ENCODE assay signal across 13 mouse cellular contexts in the genomic region with DNA sequence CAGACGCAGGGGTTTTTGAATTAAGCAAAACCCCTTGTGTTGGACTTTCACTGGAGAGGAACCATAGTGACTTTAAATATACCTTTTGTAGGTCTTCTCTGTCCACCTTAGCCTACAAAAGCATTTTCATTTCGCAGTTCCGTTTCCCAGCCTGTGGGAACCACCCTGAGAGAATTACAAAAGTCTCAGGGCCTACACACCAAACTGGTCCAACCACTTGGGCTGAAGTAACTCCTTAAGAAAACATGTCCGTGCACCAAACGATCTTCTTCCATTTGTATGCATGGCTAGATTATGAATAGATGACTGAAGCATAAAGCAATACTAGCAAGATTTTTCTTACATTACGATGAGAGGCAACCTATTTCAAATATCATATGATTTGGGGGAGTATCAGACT.
"Had no signal": no experiment of that assay in that cellular context is flagged by ENCODE, and none has a peak within 500 bp of the region (broad histone marks: within the 10 kb centered on the region; RNA-seq: fewer than 3 reads in every experiment).

No protein-coding gene starts in this region.

- H3K27me3 ChIP-seq: liver, embryonic 15.5 days; megakaryocyte, embryonic 14.5 days had no signal

- DNase-seq: kidney, adult 8-10 months; kidney, postnatal 25 days; right cerebral cortex, postnatal 14 days; thymus, adult 18-20 months; thymus, postnatal 14 days had no signal

- ATAC-seq: intestine, postnatal 0 days had no signal

- H3K4me2 ChIP-seq: liver, embryonic 11.5 days; liver, embryonic 15.5 days; midbrain, embryonic 11.5 days had no signal

- H3K9me3 ChIP-seq: limb, embryonic 10.5 days; liver, embryonic 15.5 days had no signal

- H3K27ac ChIP-seq: layer of hippocampus, adult 2 months; limb, embryonic 10.5 days; liver, embryonic 15.5 days; macrophage had no signal

- H3K4me1 ChIP-seq: liver, embryonic 15.5 days had no signal

- H3K4me3 ChIP-seq: layer of hippocampus, adult 2 months; limb, embryonic 10.5 days; liver, embryonic 15.5 days; megakaryocyte, embryonic 14.5 days had no signal

- H3K9ac ChIP-seq: liver, embryonic 15.5 days had no signal

- H3K36me3 ChIP-seq: limb, embryonic 10.5 days; liver, embryonic 15.5 days had no signal
